Mouse (Mus musculus) right cerebral cortex, postnatal 14 days (tissue): ENCODE data around the gene Nars2.

Source experiments
- DNase-seq: peaks from one replicate; pipeline ENCODE4 v3.0.0; 2022

Gene Nars2

GRCm38 (mm10) chr7:97074974-97075373, 123.7 kb downstream of the Nars2 start:
- no peak for DNase-seq

GRCm38 (mm10) chr7:97076977-97077376, 125.7 kb downstream of the Nars2 start:
- DNase-seq, result no peak

DNA sequence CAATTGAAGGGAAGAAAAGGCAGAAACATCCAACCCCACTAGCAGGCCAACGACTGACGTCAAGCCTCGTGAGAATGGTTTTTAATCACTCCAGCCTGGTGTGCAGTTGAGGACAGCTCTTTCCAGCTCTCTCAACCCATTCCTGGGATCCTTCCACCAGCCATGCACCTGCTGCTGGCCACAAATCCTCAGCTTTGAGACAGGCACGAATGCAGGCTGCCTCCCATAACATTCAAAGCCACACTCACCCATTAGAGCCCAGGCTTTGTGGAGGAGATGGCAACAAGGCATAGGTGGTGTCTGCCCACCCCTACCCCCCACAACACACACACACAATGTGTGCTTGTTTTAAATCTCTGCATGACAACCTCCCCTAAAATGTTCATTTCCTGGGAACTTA, 127.4 kb downstream of the Nars2 start:
- DNase-seq, result peak; percentile 6

DNA sequence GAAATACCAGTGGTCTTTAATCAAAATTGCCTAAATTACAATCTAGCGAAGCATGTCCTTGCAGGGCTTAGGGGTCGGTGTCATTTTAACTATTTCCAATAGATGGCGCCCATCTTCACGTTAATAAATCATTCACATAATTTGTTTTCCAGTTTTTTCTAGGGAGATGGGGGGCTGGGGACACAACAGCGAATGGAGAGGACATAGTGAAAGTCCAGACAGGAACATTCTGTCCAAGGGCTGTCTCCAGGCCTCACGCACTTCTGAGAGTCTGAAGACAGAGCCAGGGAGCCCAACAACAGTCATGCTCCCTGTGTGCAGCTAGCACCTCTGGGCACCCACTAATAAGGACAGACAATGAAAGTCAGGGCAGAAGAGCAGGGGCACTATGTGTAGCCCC, 127.8 kb downstream of the Nars2 start:
- no peak for DNase-seq

DNA sequence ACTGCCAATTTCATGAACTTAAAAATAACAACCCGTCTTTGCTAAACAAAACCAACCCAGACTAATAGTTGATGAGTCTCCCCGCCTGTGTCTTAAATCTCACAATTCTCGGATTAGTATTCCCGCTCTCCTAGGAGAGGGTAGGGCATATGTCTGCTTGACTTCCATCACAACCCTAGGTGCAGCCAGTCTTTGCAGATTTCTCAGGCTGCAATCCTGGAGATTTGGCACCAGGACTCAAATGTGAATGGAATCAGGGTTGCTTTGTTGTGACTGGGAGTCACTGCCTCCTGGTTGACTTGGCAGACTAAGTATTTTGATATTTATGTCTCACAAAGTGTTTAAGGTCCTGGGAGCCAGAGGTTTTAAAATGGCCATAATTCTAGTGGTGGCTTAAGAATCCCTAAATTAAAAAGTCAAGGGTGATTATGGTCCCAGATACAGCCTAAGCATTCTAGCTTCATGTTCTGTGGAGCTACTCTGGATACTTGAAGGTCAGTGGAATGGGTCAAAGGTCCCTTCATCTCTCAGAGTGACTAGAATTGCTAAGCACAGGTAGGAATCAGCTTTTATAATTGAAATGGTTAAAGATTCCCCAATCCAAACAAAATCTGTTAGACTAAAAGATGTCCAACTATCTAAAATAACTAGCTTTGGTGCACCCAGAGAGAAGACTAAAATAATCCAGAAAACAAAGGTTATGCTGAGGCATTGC, 128.5 kb downstream of the Nars2 start:
- no peak for DNase-seq

DNA sequence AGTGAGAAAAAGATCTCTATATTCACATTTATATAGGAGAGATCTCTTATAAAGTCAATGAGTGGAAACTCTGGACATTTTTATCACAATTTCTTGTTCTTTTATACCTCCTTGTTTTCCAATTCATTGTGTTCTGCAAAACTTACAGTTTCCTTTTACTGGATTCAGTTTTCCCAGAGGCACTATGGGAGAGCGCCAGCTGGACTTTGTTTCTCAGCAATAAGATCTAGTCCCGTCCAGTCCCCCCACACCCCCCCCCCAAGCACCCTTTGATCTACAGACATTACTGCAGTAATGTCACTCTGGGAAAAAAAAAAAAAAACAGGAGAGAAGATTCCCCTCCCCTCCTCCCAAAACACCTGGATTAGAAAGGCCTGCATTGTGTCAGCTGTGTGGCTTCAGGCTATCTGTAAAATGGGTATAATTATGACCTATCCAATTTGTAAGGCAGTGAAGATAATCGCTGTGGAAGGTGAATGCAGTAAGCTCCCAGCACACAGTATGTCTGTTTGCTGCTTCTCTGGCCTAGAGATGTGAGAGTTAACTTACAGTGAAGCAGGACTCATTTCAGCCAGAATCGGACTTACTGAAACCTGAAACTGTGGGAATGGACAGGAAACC, 129.4 kb downstream of the Nars2 start:
- DNase-seq, result no peak

- DNase-seq, result peak; percentile 69
Observed at GRCm38 (mm10) chr7:97081242-97081958, 130.1 kb downstream of the Nars2 start, which contains the start of gene Gab2. Gene Gab2 (plus strand): TSS chr7:97081586.

GRCm38 (mm10) chr7:97081959-97082218, 130.6 kb downstream of the Nars2 start:
- DNase-seq, result no peak

GRCm38 (mm10) chr7:97082219-97083101, 131.2 kb downstream of the Nars2 start:
- DNase-seq, result peak; percentile 29

- DNase-seq, result no peak
Observed at GRCm38 (mm10) chr7:97083579-97083978, 132.3 kb downstream of the Nars2 start.

DNA sequence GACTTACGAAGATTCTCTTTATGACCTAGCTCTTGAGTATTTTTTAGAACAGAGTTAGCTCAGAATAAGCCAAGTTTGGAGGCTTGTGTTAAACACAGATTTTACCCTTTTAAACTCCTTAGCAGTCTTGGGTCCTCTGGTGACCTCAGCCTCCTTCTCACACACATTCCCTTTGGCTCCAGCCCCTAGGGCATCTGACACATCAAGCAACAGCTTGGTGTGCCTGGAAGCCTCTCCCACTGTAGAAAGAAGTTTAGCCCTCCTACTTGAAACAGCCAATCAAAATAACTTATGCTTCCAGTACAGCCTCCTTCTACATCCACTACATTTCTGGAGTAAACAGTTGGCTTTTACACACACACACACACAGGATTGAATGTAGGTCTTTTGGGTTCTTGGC, 132.9 kb downstream of the Nars2 start:
- DNase-seq, result no peak

DNA sequence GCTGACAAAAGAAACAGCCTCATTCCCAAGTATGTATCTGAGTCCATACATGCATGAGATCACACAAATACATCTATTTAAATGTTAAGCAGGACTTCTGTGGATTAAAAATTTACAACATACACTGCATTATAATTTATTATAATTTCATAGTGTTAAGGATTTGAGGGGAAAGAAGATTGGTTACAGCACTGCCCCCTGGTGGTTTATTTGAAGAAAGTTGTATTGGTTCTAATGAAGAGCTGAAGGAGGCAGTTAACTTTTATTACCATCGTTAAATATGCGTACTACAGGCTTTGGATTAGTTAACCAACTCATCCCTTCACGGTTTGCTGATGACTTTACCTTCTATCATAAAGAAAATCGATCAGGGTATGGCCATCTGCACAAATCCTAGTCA, 134.0 kb downstream of the Nars2 start:
- no peak for DNase-seq

- no peak for DNase-seq
Observed at GRCm38 (mm10) chr7:97094241-97094640, 142.9 kb downstream of the Nars2 start.

- DNase-seq, result no peak
Observed at GRCm38 (mm10) chr7:97108119-97108518, 156.8 kb downstream of the Nars2 start.
